Mouse (Mus musculus) myocyte (in vitro differentiated cells): ENCODE results near the gene Dlk2.

Experiments used
- CEBPB ChIP-seq: IDR thresholded peaks from 2 replicates; pipeline ENCODE4 v1.6.1; 2011; ENCODE audit warnings: mild to moderate bottlenecking, moderate library complexity; ENCODE audit not compliant: poor library complexity, insufficient read depth, severe bottlenecking
- E2F4 ChIP-seq: IDR thresholded peaks from one replicate; pipeline ENCODE4 v1.6.1; 2011; ENCODE audit warnings: mild to moderate bottlenecking, control low read depth, moderate library complexity; ENCODE audit not compliant: insufficient read depth
- MAX ChIP-seq: IDR thresholded peaks from one replicate; pipeline ENCODE4 v1.6.1; 2011; ENCODE audit warnings: low read depth, mild to moderate bottlenecking, control low read depth
- MYOG ChIP-seq, 3 experiments: IDR thresholded peaks; one replicate each; pipeline ENCODE4 v1.6.1; 2011; ENCODE audit warnings: control low read depth in 2 of 3, low read depth in 2 of 3, mild to moderate bottlenecking in 2 of 3; ENCODE audit not compliant: insufficient read length in 2 of 3, control insufficient read depth in 1 of 3, insufficient read depth in 1 of 3
- POLR2A ChIP-seq: IDR thresholded peaks from one replicate; pipeline ENCODE4 v1.6.1; 2011; ENCODE audit warnings: low read depth, mild to moderate bottlenecking, control low read depth, moderate library complexity; ENCODE audit not compliant: insufficient read length
- POLR2AphosphoS2 ChIP-seq: IDR thresholded peaks from one replicate; pipeline ENCODE4 v1.6.1; 2011; ENCODE audit warnings: low read depth, control low read depth; ENCODE audit not compliant: insufficient read length
- TCF12 ChIP-seq: IDR thresholded peaks from one replicate; pipeline ENCODE4 v1.6.1; 2011; ENCODE audit warnings: mild to moderate bottlenecking, control low read depth; ENCODE audit not compliant: poor library complexity, insufficient read depth, severe bottlenecking
- USF1 ChIP-seq: IDR thresholded peaks from one replicate; pipeline ENCODE4 v1.6.1; 2011; ENCODE audit warnings: low read depth, mild to moderate bottlenecking, control low read depth, moderate library complexity

DNA sequence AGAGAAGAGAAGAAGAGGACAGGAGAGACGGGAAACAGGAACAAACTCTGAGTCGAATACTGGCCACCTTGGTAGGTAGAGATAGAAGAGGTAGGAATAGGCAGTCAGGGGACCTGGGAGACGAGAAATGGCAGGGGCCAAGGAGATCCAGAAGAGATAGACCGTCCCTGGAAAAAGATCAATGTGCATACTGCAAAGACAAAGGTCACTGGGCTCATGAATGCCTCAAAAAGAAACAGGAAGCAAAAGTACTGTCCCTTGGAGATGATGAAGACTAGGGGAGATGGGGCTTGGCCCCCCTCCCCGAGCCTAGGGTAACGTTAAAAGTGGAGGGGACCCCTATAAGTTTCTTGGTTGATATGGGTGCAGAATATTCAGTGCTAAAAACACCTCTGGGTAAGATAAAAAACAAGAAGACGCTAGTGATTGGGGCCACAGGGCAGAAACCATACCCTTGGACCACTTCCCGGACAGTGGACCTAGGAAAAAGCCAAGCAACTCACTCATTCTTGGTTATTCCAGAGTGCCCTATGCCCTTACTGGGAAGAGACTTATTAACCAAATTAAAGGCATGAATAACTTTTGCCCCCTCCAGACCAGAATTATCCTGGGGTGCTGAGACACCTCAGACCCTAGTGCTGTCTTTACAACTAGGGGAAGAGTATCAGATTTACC lies 53.9 kb downstream of the Dlk2 start:
- TF ChIP-seq POLR2A (no peak), USF1 (no peak), POLR2AphosphoS2 (no peak), MAX (no peak), TCF12 (no peak), E2F4 (no peak), MYOG (IDR thresholded peaks at IDR 0.05; ENCODE audit: control insufficient read depth in 1 of 3, insufficient read depth in 1 of 3, insufficient read length in 2 of 3, low read depth in 2 of 3) (no peak), CEBPB (no peak)
